Mouse (Mus musculus): Measurements from ENCODE around the gene Esyt1.
A peak's percentile ranks its signal among the peaks of the same experiment; 100 is the strongest.

DNA sequence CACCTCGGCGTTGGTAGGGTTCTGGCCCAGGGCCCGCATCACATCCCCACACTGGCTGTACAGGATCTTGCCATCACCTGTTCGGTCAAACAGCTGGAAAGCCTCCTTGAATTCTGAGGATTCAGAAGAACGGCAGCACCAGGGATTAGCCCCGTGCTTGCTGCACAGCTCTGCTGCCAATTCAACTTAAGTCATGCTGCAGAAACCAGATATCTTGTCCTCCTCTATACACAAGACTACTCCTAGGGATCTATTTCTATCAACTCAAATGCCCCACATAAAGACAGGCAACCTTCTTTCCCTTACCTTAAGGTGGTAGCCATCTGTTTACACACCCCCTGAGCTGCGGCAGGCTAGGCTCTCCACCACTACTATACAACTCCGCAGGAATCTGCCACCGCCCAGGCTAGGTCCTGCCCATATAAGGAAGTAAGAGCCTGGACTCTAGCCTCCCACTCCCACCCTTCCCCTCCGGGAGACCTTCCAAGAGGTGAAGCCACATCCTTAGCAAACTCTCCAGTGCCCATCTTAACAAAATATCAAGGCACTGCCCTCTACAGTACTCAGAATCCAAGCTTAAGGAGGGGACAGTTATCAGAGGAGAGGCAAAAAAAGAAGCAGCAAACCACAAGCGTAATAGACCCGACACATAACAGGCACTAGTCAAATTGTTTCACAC, 32.9 kb downstream of the Esyt1 start:
- TF ChIP-seq CTCF (IDR thresholded peaks at IDR 0.05; ENCODE audit: insufficient read depth, low read length) (no peak), POLR2A (IDR thresholded peaks at IDR 0.05; ENCODE audit: borderline replicate concordance, extremely low read depth, low read depth, low read length) (peak; percentile 19; the same call in 1 of the 2 replicates)
